Mouse (Mus musculus): ENCODE measurements around the gene H2-DMb1. TPM values are rescaled to one million over a fixed set of nuclear protein-coding genes. Genes with fewer than 3 reads are reported as not detected.

The H2-DMb1 gene
- polyA plus RNA-seq, 1 experiment from 2014 or later, result 26.4 TPM

- WGBS (ENCODE audit: missing documents), result 100% methylated on average over 3 of the region's 3 CpGs
- no peaks in the 10 kb centered on the region for H3K36me3 ChIP-seq (ENCODE audit: inconsistent target)
- no peak overlapping the region for H3K27ac ChIP-seq
- no peaks in the 10 kb centered on the region for H3K79me2 ChIP-seq (ENCODE audit: inconsistent target)
- H3K4me3 ChIP-seq (ENCODE audit: inconsistent target), result no peak overlapping the region
Observed at GRCm38 (mm10) chr17:34144960-34145371, 7.9 kb upstream of the H2-DMb1 start.

- Histone ChIP-seq H3K27ac (no peak overlapping the region), H3K79me2 (ENCODE audit: inconsistent target) (peaks cover 21% of the 10 kb centered on the region; the same call in 1 of the 2 replicates), H3K36me3 (ENCODE audit: inconsistent target) (0 out of 2 replicates have a peak, but pooled peaks cover 8% of the 10 kb centered on the region), H3K4me3 (ENCODE audit: inconsistent target) (no peak overlapping the region)
- 94% methylated on average over 5 of the region's 5 CpGs for WGBS (ENCODE audit: missing documents)
Observed at GRCm38 (mm10) chr17:34155534-34155933, 2.7 kb downstream of the H2-DMb1 start.

GRCm38 (mm10) chr17:34164202-34164895, 11.5 kb downstream of the H2-DMb1 start:
- no peak overlapping the region for H3K27ac ChIP-seq
- no peaks in the 10 kb centered on the region for H3K79me2 ChIP-seq (ENCODE audit: inconsistent target)
- 57% methylated on average over 9 of the region's 9 CpGs for WGBS (ENCODE audit: missing documents)
- H3K36me3 ChIP-seq (ENCODE audit: inconsistent target), result 0 out of 2 replicates have a peak, but pooled peaks cover 8% of the 10 kb centered on the region
- H3K4me3 ChIP-seq (ENCODE audit: inconsistent target), result no peak overlapping the region

GRCm38 (mm10) chr17:34165033-34165730, 12.3 kb downstream of the H2-DMb1 start:
- H3K27ac ChIP-seq, result no peak overlapping the region

GRCm38 (mm10) chr17:34169279-34169678, 16.4 kb downstream of the H2-DMb1 start:
- WGBS (ENCODE audit: missing documents), result 0% methylated on average over 2 of the region's 2 CpGs
- Histone ChIP-seq H3K27ac (no peak overlapping the region), H3K36me3 (ENCODE audit: inconsistent target) (no peaks in the 10 kb centered on the region), H3K4me3 (ENCODE audit: inconsistent target) (no peak overlapping the region), H3K79me2 (ENCODE audit: inconsistent target) (no peaks in the 10 kb centered on the region)

More at GRCm38 (mm10) chr17:34165033-34165730, 12.3 kb downstream of the H2-DMb1 start:
- 28% methylated on average over 6 of the region's 6 CpGs for whole genome bisulfite sequencing (ENCODE audit: missing documents)
- no peaks in the 10 kb centered on the region for H3K79me2 ChIP-seq (ENCODE audit: inconsistent target)
- 0 out of 2 replicates have a peak, but pooled peaks cover 2% of the 10 kb centered on the region for H3K36me3 ChIP-seq (ENCODE audit: inconsistent target)
- no peak overlapping the region for H3K4me3 ChIP-seq (ENCODE audit: inconsistent target)

- H3K36me3 ChIP-seq (ENCODE audit: inconsistent target), result no peaks in the 10 kb centered on the region
- H3K27ac ChIP-seq, result no peak overlapping the region
- 6% methylated on average over 4 of the region's 4 CpGs for WGBS (ENCODE audit: missing documents)
- H3K79me2 ChIP-seq (ENCODE audit: inconsistent target), result no peaks in the 10 kb centered on the region
- no peak overlapping the region for H3K4me3 ChIP-seq (ENCODE audit: inconsistent target)
Observed at GRCm38 (mm10) chr17:34170487-34170876, 17.6 kb downstream of the H2-DMb1 start.

GRCm38 (mm10) chr17:34170877-34171498, 18.1 kb downstream of the H2-DMb1 start:
- WGBS (ENCODE audit: missing documents), result 9% methylated on average over 13 of the region's 13 CpGs
- Histone ChIP-seq H3K27ac (peak overlapping the region; percentile 17; the same call in 1 of the 2 replicates), H3K36me3 (ENCODE audit: inconsistent target) (no peaks in the 10 kb centered on the region), H3K4me3 (ENCODE audit: inconsistent target) (peak overlapping the region; percentile 10; the same call in 1 of the 2 replicates), H3K79me2 (ENCODE audit: inconsistent target) (no peaks in the 10 kb centered on the region)

GRCm38 (mm10) chr17:34172528-34172927, 19.7 kb downstream of the H2-DMb1 start:
- Histone ChIP-seq H3K79me2 (ENCODE audit: inconsistent target) (no peaks in the 10 kb centered on the region), H3K36me3 (ENCODE audit: inconsistent target) (no peaks in the 10 kb centered on the region), H3K27ac (no peak overlapping the region), H3K4me3 (ENCODE audit: inconsistent target) (no peak overlapping the region)
- WGBS (ENCODE audit: missing documents), result 90% methylated on average over 5 of the region's 5 CpGs

GRCm38 (mm10) chr17:34174075-34174474, 21.2 kb downstream of the H2-DMb1 start:
- no peak overlapping the region for H3K4me3 ChIP-seq (ENCODE audit: inconsistent target)
- 6% methylated on average over 1 of the region's 1 CpGs for WGBS (ENCODE audit: missing documents)
- H3K36me3 ChIP-seq (ENCODE audit: inconsistent target), result no peaks in the 10 kb centered on the region
- H3K79me2 ChIP-seq (ENCODE audit: inconsistent target), result no peaks in the 10 kb centered on the region
- H3K27ac ChIP-seq, result no peak overlapping the region

GRCm38 (mm10) chr17:34177179-34177578, 24.3 kb downstream of the H2-DMb1 start:
- Histone ChIP-seq H3K4me3 (ENCODE audit: inconsistent target) (no peak overlapping the region), H3K36me3 (ENCODE audit: inconsistent target) (peaks cover 8% of the 10 kb centered on the region), H3K79me2 (ENCODE audit: inconsistent target) (no peaks in the 10 kb centered on the region), H3K27ac (no peak overlapping the region)
- WGBS (ENCODE audit: missing documents), result 93% methylated on average over 4 of the region's 4 CpGs

GRCm38 (mm10) chr17:34179019-34179418, 26.1 kb downstream of the H2-DMb1 start:
- no peak overlapping the region for H3K4me3 ChIP-seq (ENCODE audit: inconsistent target)
- H3K79me2 ChIP-seq (ENCODE audit: inconsistent target), result peaks cover 9% of the 10 kb centered on the region; the same call in 1 of the 2 replicates
- 89% methylated on average over 6 of the region's 6 CpGs for WGBS (ENCODE audit: missing documents)
- H3K27ac ChIP-seq, result no peak overlapping the region
- peaks cover 26% of the 10 kb centered on the region for H3K36me3 ChIP-seq (ENCODE audit: inconsistent target)

GRCm38 (mm10) chr17:34179913-34180859, 27.3 kb downstream of the H2-DMb1 start:
- H3K27ac ChIP-seq, result peak overlapping the region; percentile 10; the same call in 1 of the 2 replicates
- H3K4me3 ChIP-seq (ENCODE audit: inconsistent target), result no peak overlapping the region
- 61% methylated on average over 12 of the region's 13 CpGs for WGBS (ENCODE audit: missing documents)
- peaks cover 20% of the 10 kb centered on the region for H3K79me2 ChIP-seq (ENCODE audit: inconsistent target)
- H3K36me3 ChIP-seq (ENCODE audit: inconsistent target), result peaks cover 31% of the 10 kb centered on the region

GRCm38 (mm10) chr17:34183564-34184219, 30.8 kb downstream of the H2-DMb1 start:
- Histone ChIP-seq H3K4me3 (ENCODE audit: inconsistent target) (no peak overlapping the region), H3K36me3 (ENCODE audit: inconsistent target) (peaks cover 31% of the 10 kb centered on the region), H3K27ac (no peak overlapping the region), H3K79me2 (ENCODE audit: inconsistent target) (peaks cover 49% of the 10 kb centered on the region)
- WGBS (ENCODE audit: missing documents), result 94% methylated on average over 15 of the region's 15 CpGs

All from macrophage (primary cell).